ENCODE assay signal across 7 mouse cellular contexts in the genomic region with DNA sequence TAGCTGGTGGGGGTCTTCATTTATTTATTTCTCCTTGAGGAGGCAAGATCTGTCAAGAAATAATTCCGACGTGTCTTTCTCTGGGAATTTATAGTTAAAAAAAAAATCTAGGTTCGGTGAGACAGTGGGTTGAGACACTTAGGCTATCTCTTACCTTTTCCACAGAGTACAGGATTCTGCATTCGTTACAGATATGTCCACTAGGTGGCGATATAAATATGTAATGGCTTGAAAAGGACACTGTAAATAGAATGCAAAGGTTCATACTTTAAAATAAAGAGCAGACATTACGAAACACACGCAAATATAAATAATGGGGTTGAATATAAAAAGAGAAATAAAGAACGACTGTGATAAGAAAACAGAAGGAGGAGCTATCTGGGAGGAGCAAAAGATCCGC.
A peak's percentile ranks its signal among the peaks of the same experiment; 100 is the strongest.
DNase-seq lines count a peak whose midpoint lies in the region; ATAC-seq lines count a peak whose summit lies in the region.

No protein-coding gene starts in this region.

- H3K27ac ChIP-seq in forebrain, embryonic 14.5 days (ENCODE audit: low read depth, low read length) = no peak overlapping the region
- no peak overlapping the region for H3K27ac ChIP-seq in midbrain, embryonic 12.5 days (replicated peaks)

- no peak overlapping the region for H3K4me2 ChIP-seq in forebrain, embryonic 14.5 days (ENCODE audit: low read length)
- no peak overlapping the region for H3K4me2 ChIP-seq in midbrain, embryonic 12.5 days (replicated peaks)

- DNase-seq in left cerebral cortex, postnatal 25 days (ENCODE audit: low spot score in 2 of 2) = peak; percentile 36 to 62
- DNase-seq in left cerebral cortex, adult 9 months (ENCODE audit: low spot score in 2 of 2) = no peak
- DNase-seq in brain, adult 2 months (ENCODE audit: low read depth, low spot score) = peak; percentile 69
- peak; percentile 82 for DNase-seq in forebrain, embryonic 14.5 days (ENCODE audit: low spot score)
- DNase-seq in gastrocnemius, postnatal 14 days = no peak
- DNase-seq in adrenal gland, adult 2 months = no peak

- intact Hi-C loops in left cerebral cortex, postnatal 25 days (cut with DNase I) = loop anchor here (2.0 kb wide), 1 partner anchor 1498 kb away; no protein-coding TSS in a partner anchor
- intact Hi-C loops in gastrocnemius, postnatal 14 days (cut with DNase I; ENCODE audit: low total_unique reads) = no loop called here

- H3K27me3 ChIP-seq in forebrain, embryonic 14.5 days (replicated peaks; ENCODE audit: control insufficient read depth, insufficient read depth, low read length) = no peaks in the 10 kb centered on the region
- no peaks in the 10 kb centered on the region; the same call in 1 of the 2 replicates for H3K27me3 ChIP-seq in midbrain, embryonic 12.5 days

- H3K4me3 ChIP-seq in forebrain, embryonic 14.5 days (ENCODE audit: low read depth, low read length) = no peak overlapping the region
- H3K4me3 ChIP-seq in midbrain, embryonic 12.5 days = no peak overlapping the region

- H3K9ac ChIP-seq in forebrain, embryonic 14.5 days (ENCODE audit: low read length) = no peak overlapping the region
- H3K9ac ChIP-seq in midbrain, embryonic 12.5 days (replicated peaks) = no peak overlapping the region

- H3K4me1 ChIP-seq in forebrain, embryonic 14.5 days (ENCODE audit: control insufficient read depth, insufficient read depth, low read length) = no peaks in the 10 kb centered on the region
- H3K4me1 ChIP-seq in midbrain, embryonic 12.5 days = no peaks in the 10 kb centered on the region

- ATAC-seq in forebrain, embryonic 14.5 days = peak; percentile 89
- peak; percentile 80; the same call in 1 of the 2 replicates for ATAC-seq in midbrain, embryonic 12.5 days (ENCODE audit: low FRiP score, low read depth)

- WGBS in forebrain, embryonic 14.5 days = 23% methylated on average over 9 of the region's 9 CpGs
- WGBS in midbrain, embryonic 12.5 days = 25% methylated on average over 9 of the region's 9 CpGs

- no peaks in the 10 kb centered on the region for H3K9me3 ChIP-seq in forebrain, embryonic 14.5 days (replicated peaks; ENCODE audit: control insufficient read depth, low read length)
- no peaks in the 10 kb centered on the region for H3K9me3 ChIP-seq in midbrain, embryonic 12.5 days

- no peaks in the 10 kb centered on the region for H3K36me3 ChIP-seq in forebrain, embryonic 14.5 days (ENCODE audit: control insufficient read depth, insufficient read depth, low read length)
- H3K36me3 ChIP-seq in midbrain, embryonic 12.5 days = no peaks in the 10 kb centered on the region

Comparison
In these comparisons a context has a peak if more than half of its experiments do, and no peak if none do; other contexts are left out.
1. DNase-seq: peak in left cerebral cortex, postnatal 25 days (2 of 2), brain, adult 2 months (single experiment) and forebrain, embryonic 14.5 days (single experiment); none in left cerebral cortex, adult 9 months (0 of 2), gastrocnemius, postnatal 14 days (single experiment) and adrenal gland, adult 2 months (single experiment).